Mouse (Mus musculus) spleen, adult 2 months (tissue): ENCODE results near the gene Smox. TPM values are rescaled to one million over a fixed set of nuclear protein-coding genes. Genes with fewer than 3 reads are reported as not detected.

ENCODE experiments used
- DNase-seq, 2 experiments: peaks; one replicate each; pipeline versions ENCODE4 v3.0.0 to v3.0.0-alpha.2; 2012 to 2021; ENCODE audit warnings: low spot score in 2 of 2, low read depth in 1 of 2
- H3K27ac ChIP-seq: fragments of 200-500 bp; 2 replicates; pipeline ENCODE4 v1.5.1; 2012; ENCODE audit warnings: low read length, inconsistent platforms; ENCODE audit not compliant: insufficient read depth
- H3K27me3 ChIP-seq: fragments of 200-500 bp; 2 replicates; pipeline ENCODE4 v1.6.1; 2012; ENCODE audit warnings: mild to moderate bottlenecking, moderate library complexity, low read length, inconsistent platforms; ENCODE audit not compliant: control insufficient read depth, insufficient read depth
- H3K36me3 ChIP-seq: fragments of 200-500 bp; 2 replicates; pipeline ENCODE4 v1.6.1; 2012; ENCODE audit warnings: mild to moderate bottlenecking, low read length, inconsistent platforms; ENCODE audit not compliant: control insufficient read depth, insufficient read depth
- H3K4me1 ChIP-seq: fragments of 200-500 bp; 2 replicates; pipeline ENCODE4 v1.6.1; 2011; ENCODE audit warnings: inconsistent platforms; ENCODE audit not compliant: control insufficient read depth, insufficient read depth, insufficient read length
- H3K4me3 ChIP-seq: fragments of 200-500 bp; 2 replicates; pipeline ENCODE4 v1.5.1; 2011; ENCODE audit warnings: mild to moderate bottlenecking, inconsistent platforms; ENCODE audit not compliant: insufficient read depth, insufficient read length; ENCODE audit errors: extremely low read depth
- CTCF ChIP-seq: fragments of 200-500 bp; IDR thresholded peaks from 2 replicates; pipeline ENCODE4 v1.5.1; 2011; ENCODE audit warnings: mild to moderate bottlenecking, inconsistent platforms; ENCODE audit not compliant: insufficient read depth, insufficient read length, insufficient replicate concordance; ENCODE audit errors: extremely low read depth
- POLR2A ChIP-seq: fragments of 200-500 bp; IDR thresholded peaks from 2 replicates; pipeline ENCODE4 v1.6.1; 2011; ENCODE audit warnings: low read depth, low read length, inconsistent platforms
- WGBS: fragments of 180-500 bp; shearing (Covaris S2); methylation state at CpG from one replicate; pipeline ENCODE4 v1.1.7; 2018; 5-methylcytosine and 5-hydroxymethylcytosine counted together
- polyA plus RNA-seq: library from polyadenylated mRNA; depleted of rRNA; stranded (reverse); fragments of >200 nt; gene quantifications from 2 replicates; pipeline ENCODE4 v1.2.3, GENCODE M21; 2012; rRNA removed

Gene Smox
- polyA plus RNA-seq = 63.9 and 91.7 TPM in 2 replicates

- DNase-seq = no peak
- 19% methylated on average over 7 of the region's 7 CpGs for WGBS
Measured at GRCm38 (mm10) chr2:131491196-131491595, at the start of gene Smox. Smox (plus strand) TSS chr2:131491496.

GRCm38 (mm10) chr2:131443084-131443890, 48.0 kb upstream of the Smox start:
- H3K27ac ChIP-seq = no peak overlapping the region
- 79% methylated on average over 8 of the region's 8 CpGs for WGBS
- H3K4me3 ChIP-seq = no peak overlapping the region
- H3K27me3 ChIP-seq = no peaks in the 10 kb centered on the region
- no peaks in the 10 kb centered on the region for H3K4me1 ChIP-seq
- H3K36me3 ChIP-seq = no peaks in the 10 kb centered on the region
- DNase-seq = no peak
- TF ChIP-seq POLR2A = no peak
- TF ChIP-seq CTCF = no peak

More at GRCm38 (mm10) chr2:131491196-131491595, at the start of gene Smox:
- H3K4me1 ChIP-seq = no peaks in the 10 kb centered on the region; the same call in 1 of the 2 replicates
- peak within 1 kb of the TSS; percentile 58 for H3K27ac ChIP-seq
- peaks cover 9% of the 10 kb centered on the region for H3K27me3 ChIP-seq
- H3K4me3 ChIP-seq = peak within 1 kb of the TSS; percentile 65
- TF ChIP-seq CTCF = no peak
- TF ChIP-seq POLR2A = no peak
- no peaks in the 10 kb centered on the region for H3K36me3 ChIP-seq

GRCm38 (mm10) chr2:131443891-131444190, 47.5 kb upstream of the Smox start:
- Histone ChIP-seq H3K4me3 (no peak overlapping the region), H3K27me3 (no peaks in the 10 kb centered on the region), H3K36me3 (no peaks in the 10 kb centered on the region), H3K27ac (no peak overlapping the region), H3K4me1 (no peaks in the 10 kb centered on the region)
- TF ChIP-seq POLR2A = no peak
- no peak for TF ChIP-seq CTCF
- no peak for DNase-seq
- 97% methylated on average over 1 of the region's 1 CpGs for WGBS

- DNase-seq = no peak
- Histone ChIP-seq H3K27ac (no peak overlapping the region), H3K4me3 (no peak overlapping the region), H3K27me3 (no peaks in the 10 kb centered on the region), H3K4me1 (no peaks in the 10 kb centered on the region), H3K36me3 (no peaks in the 10 kb centered on the region)
- TF ChIP-seq POLR2A = no peak
- no peak for TF ChIP-seq CTCF
- WGBS = 31% methylated on average over 2 of the region's 2 CpGs
Measured at GRCm38 (mm10) chr2:131446416-131446982, 44.8 kb upstream of the Smox start.

GRCm38 (mm10) chr2:131447566-131448330, 43.5 kb upstream of the Smox start:
- no peak overlapping the region for H3K4me3 ChIP-seq
- H3K27me3 ChIP-seq = no peaks in the 10 kb centered on the region
- no peak for TF ChIP-seq CTCF
- no peak for TF ChIP-seq POLR2A
- no peak overlapping the region for H3K27ac ChIP-seq
- no peak for DNase-seq
- H3K4me1 ChIP-seq = no peaks in the 10 kb centered on the region
- WGBS = 83% methylated on average over 8 of the region's 8 CpGs
- H3K36me3 ChIP-seq = no peaks in the 10 kb centered on the region

GRCm38 (mm10) chr2:131448353-131448752, 42.9 kb upstream of the Smox start:
- Histone ChIP-seq H3K36me3 (no peaks in the 10 kb centered on the region), H3K27me3 (no peaks in the 10 kb centered on the region), H3K4me3 (no peak overlapping the region), H3K4me1 (no peaks in the 10 kb centered on the region), H3K27ac (no peak overlapping the region)
- DNase-seq = no peak
- TF ChIP-seq POLR2A = no peak
- no peak for TF ChIP-seq CTCF
